Mouse (Mus musculus) midbrain, embryonic 15.5 days (tissue): Measurements from ENCODE around the gene Pld4. TPM values are rescaled to one million over a fixed set of nuclear protein-coding genes. Genes with fewer than 3 reads are reported as not detected.

Experiments
- ATAC-seq: fragments of 200-750 bp; cut with Nextera tagmentation; replicated peaks from 2 replicates; pipeline ENCODE4 v1.8.0; 2017; ENCODE audit warnings: moderate TSS enrichment
- H3K27ac ChIP-seq: fragments of 300-500 bp; sonication (generic); 2 replicates; pipeline ENCODE4 v1.5.1; 2015; ENCODE audit warnings: mild to moderate bottlenecking, inconsistent platforms
- H3K27me3 ChIP-seq: fragments of 300-500 bp; sonication (generic); replicated peaks from 2 replicates; pipeline ENCODE4 v1.6.1; 2015; ENCODE audit warnings: inconsistent platforms
- H3K36me3 ChIP-seq: fragments of 300-500 bp; sonication (generic); replicated peaks from 2 replicates; pipeline ENCODE4 v1.6.1; 2015; ENCODE audit warnings: inconsistent platforms
- H3K4me1 ChIP-seq: fragments of 300-500 bp; sonication (generic); 2 replicates; pipeline ENCODE4 v1.6.1; 2015; ENCODE audit warnings: inconsistent platforms
- H3K4me2 ChIP-seq: fragments of 300-500 bp; sonication (generic); 2 replicates; pipeline ENCODE4 v1.6.1; 2015; ENCODE audit warnings: inconsistent platforms, mild to moderate bottlenecking, moderate library complexity
- H3K4me3 ChIP-seq: fragments of 300-500 bp; sonication (generic); 2 replicates; pipeline ENCODE4 v1.5.1; 2015; ENCODE audit warnings: mild to moderate bottlenecking, inconsistent platforms
- H3K9ac ChIP-seq: fragments of 300-500 bp; sonication (generic); 2 replicates; pipeline ENCODE4 v1.6.1; 2015; ENCODE audit warnings: mild to moderate bottlenecking, inconsistent platforms
- H3K9me3 ChIP-seq: fragments of 300-500 bp; sonication (generic); 2 replicates; pipeline ENCODE4 v1.6.1; 2016; ENCODE audit warnings: inconsistent platforms
- WGBS: fragments of 180-500 bp; shearing (Covaris S2); methylation state at CpG from one replicate; pipeline ENCODE4 v1.1.7; 2015; ENCODE audit warnings: mixed read lengths; 5-methylcytosine and 5-hydroxymethylcytosine counted together
- polyA plus RNA-seq: library from polyadenylated mRNA; unstranded; fragments of >200 nt; fragmentation: Nextera tagmentation; extraction: Ambion mirVana; gene quantifications from 2 replicates; pipeline ENCODE4 v1.2.1, GENCODE M21; 2015

Gene Pld4
- polyA plus RNA-seq: 7.3 and 8.6 TPM in 2 replicates

DNA sequence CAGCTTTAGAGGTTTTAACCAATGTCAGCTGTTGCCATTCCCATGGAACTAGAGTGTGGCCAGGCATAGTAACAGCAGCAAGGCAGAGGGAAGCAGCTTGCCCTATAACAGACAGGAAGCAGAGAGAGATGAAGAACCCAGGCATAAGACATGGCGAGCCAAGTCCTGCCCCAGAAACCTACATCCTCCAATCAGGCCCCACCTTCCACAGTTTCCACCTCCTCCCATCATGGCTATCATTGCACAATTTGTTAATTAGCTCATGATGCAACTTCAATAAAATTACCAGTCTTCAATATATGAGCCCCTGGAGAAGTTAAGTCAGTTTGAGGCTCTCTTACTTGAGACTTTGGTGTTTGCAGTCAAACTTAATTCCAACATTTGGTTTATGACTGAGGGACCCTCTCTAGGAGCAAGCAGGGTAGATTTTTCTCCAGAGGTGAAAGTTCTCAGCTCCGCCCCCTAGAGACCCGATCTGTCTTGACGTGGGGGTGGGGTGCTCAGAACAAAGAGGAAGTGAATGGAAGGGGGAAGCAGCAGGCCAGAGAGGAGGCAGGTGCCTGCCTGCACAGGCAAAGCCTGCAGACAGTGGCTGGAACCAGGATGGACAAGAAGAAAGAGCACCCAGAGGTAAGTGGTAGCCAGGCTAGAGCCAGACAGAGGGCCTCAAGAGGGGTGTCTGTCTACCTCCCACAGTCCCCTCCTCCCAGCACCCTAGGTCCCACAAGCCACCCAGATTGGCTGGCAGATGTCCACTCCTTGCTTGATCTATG, at the start of gene Pld4:
Gene Pld4, plus strand, starts transcription at position 502 of the 773 bp plus-strand sequence.
- no peaks in the 10 kb centered on the region for H3K27me3 ChIP-seq
- ATAC-seq: no peak
- WGBS: 47% methylated on average over 4 of the region's 4 CpGs
- H3K4me2 ChIP-seq: no peak within 1 kb of the TSS
- H3K9ac ChIP-seq: no peak within 1 kb of the TSS
- H3K36me3 ChIP-seq: no peaks in the 10 kb centered on the region
- H3K27ac ChIP-seq: no peak within 1 kb of the TSS
- no peaks in the 10 kb centered on the region for H3K9me3 ChIP-seq
- no peak within 1 kb of the TSS for H3K4me3 ChIP-seq
- no peaks in the 10 kb centered on the region for H3K4me1 ChIP-seq

GRCm38 (mm10) chr12:112713984-112714383, 46.5 kb upstream of the Pld4 start:
- H3K27me3 ChIP-seq: no peaks in the 10 kb centered on the region
- H3K27ac ChIP-seq: no peak overlapping the region
- H3K4me2 ChIP-seq: no peak overlapping the region
- H3K9ac ChIP-seq: no peak overlapping the region
- ATAC-seq: no peak
- 68% methylated on average over 3 of the region's 3 CpGs for WGBS
- no peaks in the 10 kb centered on the region for H3K4me1 ChIP-seq
- H3K36me3 ChIP-seq: no peaks in the 10 kb centered on the region
- no peak overlapping the region for H3K4me3 ChIP-seq
- no peaks in the 10 kb centered on the region for H3K9me3 ChIP-seq

DNA sequence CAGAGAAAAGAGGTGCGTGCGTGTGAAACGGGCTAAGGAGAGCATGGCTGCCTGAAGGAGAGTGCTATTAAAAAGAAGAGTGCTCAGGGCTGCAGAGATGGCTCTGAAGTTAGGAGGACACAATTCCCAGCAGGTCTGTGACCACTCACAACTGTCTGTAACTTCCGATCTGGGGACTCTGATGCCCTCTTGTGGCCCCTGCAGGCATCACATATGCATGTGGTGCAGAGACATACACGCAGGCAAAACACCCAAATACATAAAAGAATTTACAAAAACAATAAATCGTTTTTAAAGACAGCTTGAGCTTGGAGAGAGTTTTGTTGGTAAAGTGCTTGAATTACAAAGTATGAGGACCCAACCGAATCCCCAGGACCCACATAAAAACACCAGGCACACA, 43.3 kb upstream of the Pld4 start:
- Histone ChIP-seq H3K4me2 (no peak overlapping the region), H3K4me3 (no peak overlapping the region), H3K9me3 (no peaks in the 10 kb centered on the region), H3K36me3 (no peaks in the 10 kb centered on the region), H3K27me3 (no peaks in the 10 kb centered on the region), H3K9ac (no peak overlapping the region), H3K27ac (no peak overlapping the region), H3K4me1 (peaks cover 9% of the 10 kb centered on the region; the same call in 1 of the 2 replicates)
- 25% methylated on average over 7 of the region's 7 CpGs for WGBS
- ATAC-seq: no peak

DNA sequence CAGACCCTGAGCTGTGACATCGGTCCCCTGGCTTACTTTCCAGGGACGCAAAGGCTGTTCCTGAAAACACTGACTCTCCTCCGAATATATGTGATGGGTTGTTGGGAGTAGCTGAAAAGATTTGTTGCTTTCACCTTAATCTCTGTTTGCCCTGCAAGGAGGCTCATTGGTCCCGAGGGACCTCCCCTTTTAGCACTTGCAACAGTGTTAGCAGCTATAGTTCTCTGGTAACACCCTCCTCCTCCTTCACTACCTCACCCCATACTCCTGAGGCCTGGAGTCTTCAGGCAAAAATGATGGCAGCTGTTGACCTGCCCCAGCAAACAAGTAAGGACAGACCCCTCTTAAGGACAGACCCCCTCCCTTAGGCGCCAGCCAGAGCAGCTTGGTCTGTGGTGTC, 41.5 kb upstream of the Pld4 start:
- no peaks in the 10 kb centered on the region for H3K9me3 ChIP-seq
- no peak overlapping the region for H3K4me2 ChIP-seq
- no peak overlapping the region for H3K27ac ChIP-seq
- WGBS: 68% methylated on average over 5 of the region's 5 CpGs
- H3K4me1 ChIP-seq: peaks cover 22% of the 10 kb centered on the region
- no peak overlapping the region for H3K4me3 ChIP-seq
- H3K27me3 ChIP-seq: no peaks in the 10 kb centered on the region
- ATAC-seq: no peak
- H3K9ac ChIP-seq: no peak overlapping the region
- no peaks in the 10 kb centered on the region for H3K36me3 ChIP-seq

GRCm38 (mm10) chr12:112720216-112720615, 40.2 kb upstream of the Pld4 start, which contains the start of gene Cep170b:
Cep170b (plus strand) TSS chr12:112720455.
- Histone ChIP-seq H3K9me3 (no peaks in the 10 kb centered on the region), H3K9ac (peak within 1 kb of the TSS; percentile 91), H3K4me3 (peak within 1 kb of the TSS; percentile 84), H3K27me3 (no peaks in the 10 kb centered on the region), H3K4me2 (peak within 1 kb of the TSS; percentile 77), H3K27ac (no peak within 1 kb of the TSS), H3K4me1 (peaks cover 34% of the 10 kb centered on the region), H3K36me3 (no peaks in the 10 kb centered on the region)
- ATAC-seq: no peak
- 71% methylated on average over 6 of the region's 6 CpGs for WGBS

- Histone ChIP-seq H3K36me3 (no peaks in the 10 kb centered on the region), H3K4me2 (peak overlapping the region; percentile 77), H3K27ac (no peak overlapping the region), H3K4me1 (peaks cover 36% of the 10 kb centered on the region), H3K27me3 (no peaks in the 10 kb centered on the region), H3K4me3 (peak overlapping the region; percentile 84), H3K9ac (peak overlapping the region; percentile 91), H3K9me3 (no peaks in the 10 kb centered on the region)
- no peak for ATAC-seq
- 44% methylated on average over 12 of the region's 12 CpGs for WGBS
Observed at GRCm38 (mm10) chr12:112720890-112721423, 39.5 kb upstream of the Pld4 start.

DNA sequence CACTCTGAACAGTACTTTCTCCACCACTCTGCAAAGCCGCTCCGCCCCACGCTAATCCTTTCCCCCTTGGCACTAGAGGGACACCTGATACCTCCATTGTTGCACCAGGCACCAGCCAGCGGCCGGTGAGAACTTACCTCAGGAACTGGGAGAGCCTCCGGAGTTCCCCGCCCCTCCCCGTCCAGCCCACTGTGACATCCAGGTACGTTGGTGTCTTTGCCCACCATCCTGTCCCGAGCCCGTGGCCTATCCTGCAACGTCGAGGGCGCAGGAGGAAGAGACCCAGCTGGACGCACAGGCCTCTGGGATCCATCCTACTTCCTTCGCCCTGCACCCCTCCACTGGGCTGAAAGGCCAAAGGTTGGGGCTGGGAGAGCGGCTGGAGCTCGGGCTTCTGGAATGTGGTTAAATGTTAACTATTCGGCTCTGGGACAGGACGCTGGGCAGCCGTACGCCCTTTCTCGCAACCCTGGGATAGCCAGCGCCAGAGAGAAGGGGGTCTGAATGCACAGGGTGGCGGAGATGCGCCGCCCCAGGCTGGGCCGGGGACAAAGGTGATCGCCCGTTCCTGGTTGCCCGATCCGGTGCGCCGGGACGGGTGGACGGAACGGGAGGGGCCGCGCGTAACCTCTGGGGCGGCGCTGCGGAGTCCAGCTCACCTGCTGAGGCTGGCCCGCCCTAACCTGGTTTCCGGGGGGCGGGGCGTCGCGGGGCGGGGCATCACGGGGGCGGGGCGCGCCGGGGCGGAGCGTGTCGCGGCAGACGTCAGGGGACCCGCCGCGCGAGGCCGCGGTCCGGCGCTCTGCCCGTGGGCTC, 38.8 kb upstream of the Pld4 start:
- Histone ChIP-seq H3K27ac (peak overlapping the region; percentile 70), H3K4me1 (peaks cover 36% of the 10 kb centered on the region), H3K9me3 (no peaks in the 10 kb centered on the region), H3K4me3 (peak overlapping the region; percentile 84), H3K36me3 (no peaks in the 10 kb centered on the region), H3K9ac (peak overlapping the region; percentile 91), H3K27me3 (no peaks in the 10 kb centered on the region), H3K4me2 (peak overlapping the region; percentile 77)
- peak; percentile 41 for ATAC-seq
- 3% methylated on average over 64 of the region's 69 CpGs for WGBS

DNA sequence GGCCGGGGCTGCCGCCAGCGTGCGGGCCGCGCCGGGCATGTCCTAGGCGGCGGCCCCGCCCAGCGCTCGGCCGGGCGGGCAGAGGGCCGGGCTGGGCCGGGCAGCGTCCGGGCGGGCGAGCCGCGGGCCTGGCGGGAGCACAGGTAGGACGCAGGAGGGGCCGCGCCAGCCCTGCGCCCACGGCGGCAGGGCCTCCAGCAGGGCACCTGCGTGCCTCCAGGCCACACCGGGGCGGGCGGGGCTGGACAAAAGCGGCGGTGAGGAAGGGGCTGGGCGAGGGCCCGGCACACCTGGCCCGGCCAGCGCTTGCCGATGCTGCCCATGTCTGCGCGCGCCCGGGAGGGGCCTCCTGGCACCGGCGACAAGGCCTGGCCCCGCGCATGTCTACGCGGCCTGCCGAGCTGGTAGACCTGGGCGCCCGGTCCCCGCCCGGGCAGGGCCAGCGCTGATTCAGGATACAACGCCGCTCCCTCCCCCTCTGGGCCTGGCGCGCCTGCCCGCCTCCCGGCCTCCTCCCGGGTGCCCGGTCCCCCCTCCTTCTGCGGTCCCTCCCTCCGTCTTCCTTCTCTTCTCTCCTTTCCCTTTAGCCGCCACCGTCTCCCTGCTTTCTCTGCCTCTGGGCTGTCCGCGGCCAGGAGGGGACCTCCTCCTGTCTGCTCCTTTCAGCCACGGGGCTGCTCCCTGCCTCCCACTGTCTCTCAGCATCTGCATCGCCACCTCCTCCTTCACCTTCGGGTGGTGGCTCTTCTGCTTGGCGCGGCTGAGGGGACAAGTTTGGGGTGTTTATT, 38.0 kb upstream of the Pld4 start:
- H3K27ac ChIP-seq: peak overlapping the region; percentile 70
- H3K4me3 ChIP-seq: peak overlapping the region; percentile 84
- H3K27me3 ChIP-seq: no peaks in the 10 kb centered on the region
- peak; percentile 67 for ATAC-seq
- H3K36me3 ChIP-seq: no peaks in the 10 kb centered on the region
- under 1% methylated on average over 58 of the region's 75 CpGs for WGBS
- H3K9ac ChIP-seq: peak overlapping the region; percentile 91
- H3K4me1 ChIP-seq: peaks cover 36% of the 10 kb centered on the region
- H3K9me3 ChIP-seq: no peaks in the 10 kb centered on the region
- H3K4me2 ChIP-seq: peak overlapping the region; percentile 77

- H3K4me1 ChIP-seq: peaks cover 36% of the 10 kb centered on the region
Observed at GRCm38 (mm10) chr12:112723028-112723330, 37.5 kb upstream of the Pld4 start.

GRCm38 (mm10) chr12:112723445-112723844, 37.0 kb upstream of the Pld4 start:
- H3K36me3 ChIP-seq: no peaks in the 10 kb centered on the region
- H3K4me1 ChIP-seq: peaks cover 36% of the 10 kb centered on the region
- peak overlapping the region; percentile 91 for H3K9ac ChIP-seq
- no peak for ATAC-seq
- H3K27ac ChIP-seq: no peak overlapping the region
- peak overlapping the region; percentile 77 for H3K4me2 ChIP-seq
- H3K4me3 ChIP-seq: peak overlapping the region; percentile 84
- H3K27me3 ChIP-seq: no peaks in the 10 kb centered on the region
- H3K9me3 ChIP-seq: no peaks in the 10 kb centered on the region
- WGBS: 82% methylated on average over 6 of the region's 6 CpGs

More at GRCm38 (mm10) chr12:112723028-112723330, 37.5 kb upstream of the Pld4 start:
- Histone ChIP-seq H3K9me3 (no peaks in the 10 kb centered on the region), H3K27ac (peak overlapping the region; percentile 70; the same call in 1 of the 2 replicates), H3K4me3 (peak overlapping the region; percentile 84), H3K4me2 (peak overlapping the region; percentile 77), H3K9ac (peak overlapping the region; percentile 91), H3K27me3 (no peaks in the 10 kb centered on the region), H3K36me3 (no peaks in the 10 kb centered on the region)
- ATAC-seq: peak; percentile 18
- 9% methylated on average over 5 of the region's 5 CpGs for WGBS

GRCm38 (mm10) chr12:112724077-112724805, 36.2 kb upstream of the Pld4 start:
- WGBS: 79% methylated on average over 11 of the region's 11 CpGs
- H3K4me1 ChIP-seq: peaks cover 36% of the 10 kb centered on the region

More at GRCm38 (mm10) chr12:112724077-112724805, 36.2 kb upstream of the Pld4 start:
- Histone ChIP-seq H3K27ac (no peak overlapping the region), H3K9ac (no peak overlapping the region), H3K27me3 (no peaks in the 10 kb centered on the region), H3K4me2 (peak overlapping the region; percentile 77; the same call in 1 of the 2 replicates), H3K9me3 (no peaks in the 10 kb centered on the region), H3K4me3 (no peak overlapping the region), H3K36me3 (no peaks in the 10 kb centered on the region)
- no peak; the same call in 1 of the 2 replicates for ATAC-seq
